Comparison of ENCODE assay signal across 9 mouse cellular contexts in genomic region chr4:119172919-119173650, GRCm38 (mm10). TPM values are rescaled to one million over a fixed set of nuclear protein-coding genes. Genes with fewer than 3 reads are reported as not detected.
DNase-seq lines count a peak whose midpoint lies in the region; ATAC-seq and TF ChIP-seq lines count a peak whose summit lies in the region.
"Had no signal": no experiment of that assay in that cellular context is flagged by ENCODE, and none has a peak within 500 bp of the region (broad histone marks: within the 10 kb centered on the region; RNA-seq: fewer than 3 reads in every experiment).

No protein-coding gene starts in this region.

- no peak for TF ChIP-seq POLR2A in spleen, adult 2 months (IDR thresholded peaks at IDR 0.05; ENCODE audit: low read depth, low read length)

- H3K9ac ChIP-seq in hindbrain, embryonic 14.5 days: peak overlapping the region; percentile 77
- H3K9ac ChIP-seq in midbrain, embryonic 12.5 days (replicated peaks): peak overlapping the region; percentile 85

- peaks cover 7% of the 10 kb centered on the region; the same call in 1 of the 2 replicates for H3K4me1 ChIP-seq in spleen, adult 2 months (ENCODE audit: control insufficient read depth, insufficient read depth, insufficient read length)
- peaks cover 11% of the 10 kb centered on the region for H3K4me1 ChIP-seq in hindbrain, embryonic 14.5 days (replicated peaks; ENCODE audit: control insufficient read depth, insufficient read depth, low read length)
- peaks cover 20% of the 10 kb centered on the region for H3K4me1 ChIP-seq in midbrain, embryonic 12.5 days

- 22% methylated on average over 18 of the region's 18 CpGs for WGBS in spleen, adult 2 months
- 44% methylated on average over 18 of the region's 18 CpGs for WGBS in hindbrain, embryonic 14.5 days
- WGBS in midbrain, embryonic 12.5 days: 47% methylated on average over 18 of the region's 18 CpGs

- no peaks in the 10 kb centered on the region for H3K9me3 ChIP-seq in hindbrain, embryonic 14.5 days (ENCODE audit: control insufficient read depth, low read length)
- H3K9me3 ChIP-seq in midbrain, embryonic 12.5 days: no peaks in the 10 kb centered on the region

- DNase-seq in cerebellum, adult 11 months: peak; percentile 10
- no peak for DNase-seq in cerebellum, postnatal 4 days (ENCODE audit: low spot score in 2 of 2)
- no peak for DNase-seq in spleen, adult 2 months (ENCODE audit: low read depth in 1 of 2, low spot score in 2 of 2)
- no peak for DNase-seq in spleen, adult 12 weeks (ENCODE audit: low spot score)
- no peak for DNase-seq in hindbrain, embryonic 14.5 days (ENCODE audit: low spot score)
- DNase-seq in adrenal gland, postnatal 25 days: no peak
- no peak for DNase-seq in layer of hippocampus, postnatal 14 days (ENCODE audit: low spot score in 2 of 2)

- H3K4me3 ChIP-seq in spleen, adult 2 months (ENCODE audit: extremely low read depth, insufficient read depth, insufficient read length): peak overlapping the region; percentile 79
- peak overlapping the region; percentile 67 for H3K4me3 ChIP-seq in hindbrain, embryonic 14.5 days (replicated peaks; ENCODE audit: low read length)
- peak overlapping the region; percentile 75 for H3K4me3 ChIP-seq in midbrain, embryonic 12.5 days

- H3K36me3 ChIP-seq in spleen, adult 2 months (ENCODE audit: control insufficient read depth, insufficient read depth, low read length): peaks cover 5% of the 10 kb centered on the region
- peaks cover 8% of the 10 kb centered on the region for H3K36me3 ChIP-seq in hindbrain, embryonic 14.5 days (replicated peaks; ENCODE audit: control insufficient read depth, insufficient read depth)
- peaks cover 26% of the 10 kb centered on the region for H3K36me3 ChIP-seq in midbrain, embryonic 12.5 days

- ATAC-seq in hindbrain, embryonic 14.5 days (ENCODE audit: low FRiP score): no peak
- ATAC-seq in midbrain, embryonic 12.5 days (ENCODE audit: low FRiP score, low read depth): no peak

- H3K27me3 ChIP-seq in spleen, adult 2 months (ENCODE audit: control insufficient read depth, insufficient read depth, low read length): no peaks in the 10 kb centered on the region
- H3K27me3 ChIP-seq in hindbrain, embryonic 14.5 days (ENCODE audit: control insufficient read depth, insufficient read depth, low read length): no peaks in the 10 kb centered on the region
- no peaks in the 10 kb centered on the region for H3K27me3 ChIP-seq in midbrain, embryonic 12.5 days

- H3K27ac ChIP-seq in spleen, adult 2 months (ENCODE audit: insufficient read depth, low read length): no peak overlapping the region
- peak overlapping the region; percentile 54; the same call in 1 of the 2 replicates for H3K27ac ChIP-seq in hindbrain, embryonic 14.5 days
- H3K27ac ChIP-seq in midbrain, embryonic 12.5 days (replicated peaks): 0 out of 2 replicates have a peak overlapping the region, but pooled peaks have one; percentile 60

- H3K4me2 ChIP-seq in hindbrain, embryonic 14.5 days (replicated peaks): peak overlapping the region; percentile 92
- peak overlapping the region; percentile 66 for H3K4me2 ChIP-seq in midbrain, embryonic 12.5 days (replicated peaks)

- no peak for TF ChIP-seq CTCF in spleen, adult 2 months (IDR thresholded peaks at IDR 0.05; ENCODE audit: extremely low read depth, insufficient read depth, insufficient read length, insufficient replicate concordance)

RNA-seq across cellular contexts. Expression of gene Zfp691, which starts 0.9 kb away (rescaled TPM):
- polyA plus RNA-seq in spleen, adult 2 months (2012; rRNA removed): 10.2 and 10.4 TPM in 2 replicates
- polyA plus RNA-seq in hindbrain, embryonic 14.5 days (2014; fragmentation: Nextera tagmentation; extraction: Ambion mirVana): 3.2 and 4.9 TPM in 2 replicates
- polyA plus RNA-seq in midbrain, embryonic 12.5 days (2016; fragmentation: Nextera tagmentation; extraction: Ambion mirVana): 7.7 and 12.0 TPM in 2 replicates
- total RNA-seq in adrenal gland, postnatal 25 days (2021): 15.3 and 16.6 TPM in 2 replicates
- total RNA-seq in layer of hippocampus, postnatal 14 days (2021): 10 to 100 TPM in 1 of 2 experiments, 1 to 10 TPM in 1; 7.3 to 11.0 TPM

RNA-seq across cellular contexts. Expression of gene Ermap, which starts 16.7 kb away (rescaled TPM):
- 52.3 and 53.8 TPM in 2 replicates for polyA plus RNA-seq in spleen, adult 2 months (2012; rRNA removed)
- 0.77 and 2.5 TPM in 2 replicates for polyA plus RNA-seq in hindbrain, embryonic 14.5 days (2014; fragmentation: Nextera tagmentation; extraction: Ambion mirVana)
- 5.7 and 6.4 TPM in 2 replicates for polyA plus RNA-seq in midbrain, embryonic 12.5 days (2016; fragmentation: Nextera tagmentation; extraction: Ambion mirVana)
- 0.30 TPM in 1 of 2 replicates, not detected in the other for total RNA-seq in adrenal gland, postnatal 25 days (2021)
- under 1 TPM; 0.28 to 0.31 TPM for total RNA-seq in layer of hippocampus, postnatal 14 days (2021)

RNA-seq across cellular contexts. Expression of gene Svbp, which starts 22.0 kb away (rescaled TPM):
- polyA plus RNA-seq in spleen, adult 2 months (2012; rRNA removed): 23.0 and 24.8 TPM in 2 replicates
- polyA plus RNA-seq in hindbrain, embryonic 14.5 days (2014; fragmentation: Nextera tagmentation; extraction: Ambion mirVana): 221 and 251 TPM in 2 replicates
- polyA plus RNA-seq in midbrain, embryonic 12.5 days (2016; fragmentation: Nextera tagmentation; extraction: Ambion mirVana): 168 and 190 TPM in 2 replicates
- total RNA-seq in adrenal gland, postnatal 25 days (2021): 17.7 and 20.2 TPM in 2 replicates
- total RNA-seq in layer of hippocampus, postnatal 14 days (2021): 10 to 100 TPM; 21.1 to 25.3 TPM

RNA-seq across cellular contexts. Expression of gene Tmem269, which starts 44.9 kb away (rescaled TPM):
- 0.06 and 0.07 TPM in 2 replicates for polyA plus RNA-seq in spleen, adult 2 months (2012; rRNA removed)
- 0.25 TPM in 1 of 2 replicates, not detected in the other for polyA plus RNA-seq in hindbrain, embryonic 14.5 days (2014; fragmentation: Nextera tagmentation; extraction: Ambion mirVana)
- polyA plus RNA-seq in midbrain, embryonic 12.5 days (2016; fragmentation: Nextera tagmentation; extraction: Ambion mirVana): 0.20 TPM in 1 of 2 replicates, not detected in the other
- total RNA-seq in adrenal gland, postnatal 25 days (2021): not detected in 2 replicates
- total RNA-seq in layer of hippocampus, postnatal 14 days (2021): under 1 TPM; 0.30 to 0.45 TPM
- total RNA-seq: heart, postnatal 36 days had no signal

RNA-seq across cellular contexts. Expression of gene AU022252, which starts 59.4 kb away (rescaled TPM):
- 2.3 and 2.7 TPM in 2 replicates for polyA plus RNA-seq in spleen, adult 2 months (2012; rRNA removed)
- 26.3 and 28.2 TPM in 2 replicates for polyA plus RNA-seq in hindbrain, embryonic 14.5 days (2014; fragmentation: Nextera tagmentation; extraction: Ambion mirVana)
- 34.4 and 39.5 TPM in 2 replicates for polyA plus RNA-seq in midbrain, embryonic 12.5 days (2016; fragmentation: Nextera tagmentation; extraction: Ambion mirVana)
- total RNA-seq in adrenal gland, postnatal 25 days (2021): 27.9 and 28.1 TPM in 2 replicates
- total RNA-seq in layer of hippocampus, postnatal 14 days (2021): 10 to 100 TPM; 32.4 to 33.2 TPM
